ENCODE assay signal across 11 mouse cellular contexts in the genomic region with DNA sequence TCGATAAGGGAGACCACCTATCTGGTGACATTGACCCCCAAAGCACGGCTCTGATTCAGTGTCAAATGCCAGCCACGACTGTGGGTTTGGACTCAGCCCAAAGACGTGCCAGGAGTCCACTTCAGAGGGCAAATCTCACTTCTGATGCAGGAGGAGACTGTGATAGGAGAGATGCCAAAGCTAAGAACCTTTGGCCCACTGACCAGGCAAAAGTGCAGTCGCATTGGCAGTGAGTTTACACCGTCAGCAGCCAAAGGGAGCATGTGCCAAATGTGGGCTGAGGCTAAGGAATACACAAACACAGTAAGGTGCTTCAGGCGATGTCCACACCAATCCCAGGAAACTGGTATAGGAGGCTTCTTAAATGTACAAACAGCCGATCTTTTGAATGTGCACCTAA.
DNase-seq lines count a peak whose midpoint lies in the region.
"Had no signal": no experiment of that assay in that cellular context is flagged by ENCODE, and none has a peak within 500 bp of the region (broad histone marks: within the 10 kb centered on the region; RNA-seq: fewer than 3 reads in every experiment).

No protein-coding gene starts in this region.

- peak; percentile 19 to 42 for DNase-seq in cerebellum, postnatal 25 days
- DNase-seq in cerebellum, adult 11 months, result no peak
- DNase-seq in left cerebral cortex, postnatal 4 days, result peak; percentile 42
- DNase-seq in left cerebral cortex, postnatal 14 days (ENCODE audit: low spot score in 2 of 2), result no peak
- peak; percentile 47 to 68 for DNase-seq in heart, postnatal 14 days
- DNase-seq in skeletal muscle tissue, adult 2 months (ENCODE audit: low read depth, low spot score), result peak; percentile 11
- DNase-seq in urinary bladder, adult 2 months (ENCODE audit: low spot score), result no peak
- DNase-seq: forebrain, postnatal 0 days; gastrocnemius, postnatal 14 days; midbrain, embryonic 14.5 days; thymus, postnatal 36 days had no signal

- intact Hi-C loops in left cerebral cortex, postnatal 4 days (cut with DNase I), result no loop called here
- intact Hi-C loops in left cerebral cortex, postnatal 14 days (cut with DNase I), result no loop called here
- intact Hi-C loops in heart, postnatal 14 days (cut with DNase I), result no loop called here

Comparison
In these comparisons a context has a peak if more than half of its experiments do, and no peak if none do; other contexts are left out.
1. DNase-seq: peak in cerebellum, postnatal 25 days (2 of 2), left cerebral cortex, postnatal 4 days (single experiment), heart, postnatal 14 days (2 of 2) and skeletal muscle tissue, adult 2 months (single experiment); none in cerebellum, adult 11 months (single experiment), left cerebral cortex, postnatal 14 days (0 of 2) and urinary bladder, adult 2 months (single experiment).